Mouse (Mus musculus) layer of hippocampus, postnatal 10 days (tissue): ENCODE results near the gene Grhl1. TPM values are rescaled to one million over a fixed set of nuclear protein-coding genes. Genes with fewer than 3 reads are reported as not detected.
A peak's percentile ranks its signal among the peaks of the same experiment; 100 is the strongest.

Source experiments
- DNase-seq, 2 experiments: peaks; one replicate each; pipeline ENCODE4 v3.0.0; 2021; ENCODE audit warnings: low spot score in 2 of 2
- total RNA-seq, 2 experiments: library from RNA; stranded (reverse); gene quantifications; 2 replicates each; pipeline ENCODE4 v1.2.3; 2021

The Grhl1 gene
- total RNA-seq, 2 experiments from 2014 or later = 16.4 to 17.2 TPM

DNA sequence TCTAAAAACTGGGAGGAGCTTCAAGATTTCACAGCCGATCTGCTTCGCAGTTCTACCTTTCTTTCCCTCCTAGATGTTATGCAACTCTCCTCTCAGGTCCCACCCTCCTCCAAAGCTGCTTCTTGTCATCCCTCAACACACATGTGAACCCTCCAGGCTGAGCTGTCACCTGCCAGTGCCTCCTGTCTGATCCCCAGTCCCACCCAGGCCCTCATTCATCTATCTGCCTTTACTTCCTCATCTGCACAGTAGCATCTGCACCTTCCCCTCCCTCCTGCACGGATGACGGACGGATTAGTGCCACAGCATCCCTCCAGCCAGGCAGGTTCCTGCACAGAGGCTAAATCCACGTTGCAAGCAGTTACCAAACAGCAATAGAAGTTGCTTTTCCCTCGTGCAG is 14.1 kb downstream of the Grhl1 start:
- no peak for DNase-seq

DNA sequence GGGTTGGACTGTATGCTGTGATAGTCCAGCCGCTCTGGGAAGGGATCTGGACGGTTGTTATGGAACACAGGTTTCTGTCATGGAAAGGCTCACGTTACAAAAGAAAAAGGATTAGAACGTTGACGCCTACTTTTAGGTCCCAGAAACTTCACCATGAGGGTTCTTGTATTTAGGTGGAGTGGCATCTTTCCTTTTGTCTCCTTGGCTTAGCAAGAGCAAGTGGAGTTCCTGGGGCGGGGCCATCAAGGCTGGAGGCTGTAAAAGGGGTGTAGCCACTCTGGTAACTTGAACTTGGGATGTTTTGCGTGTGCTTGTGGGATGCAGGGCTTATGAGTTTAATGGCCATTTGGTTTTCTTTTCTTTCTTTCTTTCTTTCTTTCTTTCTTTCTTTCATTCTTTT is 18.3 kb downstream of the Grhl1 start:
- DNase-seq = no peak

DNA sequence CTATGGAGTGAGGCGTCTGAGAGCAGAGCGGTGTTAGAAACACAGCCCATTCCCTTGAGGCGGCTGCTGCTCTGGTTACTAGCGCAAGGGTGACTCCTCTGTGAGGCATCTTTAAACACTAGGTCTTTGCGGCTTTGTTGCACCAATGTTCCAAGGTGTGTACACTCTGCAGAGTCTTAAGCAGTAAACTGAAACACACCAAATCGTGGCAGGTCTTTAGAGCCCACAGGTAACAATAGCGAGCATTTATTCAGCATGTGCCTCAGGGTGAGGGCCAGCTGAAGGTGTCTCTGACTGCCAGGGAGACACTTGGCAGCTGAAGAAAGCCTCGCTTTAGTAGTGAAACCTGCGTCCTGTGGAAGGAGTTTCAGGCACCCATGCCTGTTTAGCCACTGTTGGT is 20.0 kb downstream of the Grhl1 start:
- DNase-seq = no peak

DNA sequence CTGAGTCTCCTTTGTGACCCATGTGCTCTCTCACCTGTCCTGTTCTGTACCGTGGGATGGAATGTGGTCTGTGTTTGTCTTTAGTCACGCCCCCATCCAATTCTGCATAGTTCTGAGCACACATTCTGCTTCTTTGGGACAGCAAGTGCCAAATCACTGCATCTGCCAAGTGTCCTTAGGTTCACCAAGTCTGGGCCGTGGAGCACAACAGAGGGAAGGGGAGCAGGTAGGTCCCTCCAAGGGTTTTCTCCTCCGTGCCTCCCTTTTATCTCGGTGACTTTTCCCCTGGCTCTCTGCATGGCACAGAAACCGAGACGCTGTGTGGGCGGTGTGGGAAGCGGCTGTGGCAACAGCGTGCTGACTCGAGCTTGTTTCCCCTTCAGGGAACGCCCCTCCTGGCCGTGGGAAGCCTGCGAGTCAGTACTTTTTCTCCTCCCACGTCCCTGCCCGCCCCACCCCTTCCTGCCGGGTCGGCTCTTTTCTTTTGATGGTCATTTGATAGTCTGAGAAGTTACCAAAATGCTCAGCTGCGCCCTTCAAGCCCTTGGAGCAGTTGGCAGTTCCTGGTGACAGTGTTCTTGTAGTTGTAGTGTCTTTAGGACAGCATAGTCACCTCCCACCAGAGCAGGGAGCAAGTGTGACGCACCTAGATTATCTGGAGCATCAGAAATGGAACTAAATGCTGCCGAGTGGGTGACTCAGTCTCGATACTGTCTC is 21.0 kb downstream of the Grhl1 start:
- peak; percentile 50 to 61 for DNase-seq

DNA sequence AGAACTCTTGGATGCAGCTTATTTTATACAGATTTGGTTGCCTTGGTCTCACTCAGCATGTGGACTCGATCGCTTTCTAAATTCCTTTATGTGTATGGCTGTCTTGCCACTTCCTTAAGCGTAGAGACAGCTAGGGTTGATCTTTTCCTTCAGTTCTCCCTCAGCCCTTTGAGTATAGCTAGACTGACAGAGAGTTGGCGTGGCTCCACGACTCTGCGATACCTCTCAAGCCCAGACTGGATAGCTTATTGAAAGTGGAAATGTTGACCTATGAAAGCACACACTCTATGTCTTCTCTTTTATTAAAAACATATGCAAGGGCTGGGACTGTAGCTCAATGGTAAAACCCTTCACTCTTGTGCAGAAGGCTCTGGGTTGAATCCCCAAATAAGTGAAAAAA is 25.3 kb downstream of the Grhl1 start:
- DNase-seq = no peak

DNA sequence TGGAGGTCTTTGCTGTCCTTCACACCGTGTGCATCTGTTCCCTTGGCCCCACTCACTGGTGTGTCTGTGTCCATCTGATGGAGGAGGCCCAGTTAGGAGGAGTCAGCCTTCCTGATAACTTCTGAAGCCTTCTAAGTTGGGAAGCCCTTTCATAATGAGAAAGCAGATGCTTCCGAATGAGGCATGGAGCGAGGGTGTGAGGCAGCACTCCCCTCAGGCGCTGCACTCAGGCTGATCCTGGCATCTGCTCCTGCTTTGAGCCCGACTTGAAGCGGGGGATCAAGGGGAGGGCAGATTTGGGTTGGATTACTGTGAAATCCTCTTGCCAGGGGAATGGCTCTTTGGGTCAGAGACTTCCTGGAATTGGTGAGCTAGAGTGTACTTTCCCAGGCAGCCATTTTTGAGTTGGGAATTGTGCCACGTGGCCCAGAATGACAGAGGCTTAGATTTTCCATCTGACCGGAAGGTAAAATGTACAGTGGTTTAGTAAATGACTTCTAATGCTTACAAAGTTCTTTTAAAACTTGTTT is 27.3 kb downstream of the Grhl1 start:
- no peak for DNase-seq

DNA sequence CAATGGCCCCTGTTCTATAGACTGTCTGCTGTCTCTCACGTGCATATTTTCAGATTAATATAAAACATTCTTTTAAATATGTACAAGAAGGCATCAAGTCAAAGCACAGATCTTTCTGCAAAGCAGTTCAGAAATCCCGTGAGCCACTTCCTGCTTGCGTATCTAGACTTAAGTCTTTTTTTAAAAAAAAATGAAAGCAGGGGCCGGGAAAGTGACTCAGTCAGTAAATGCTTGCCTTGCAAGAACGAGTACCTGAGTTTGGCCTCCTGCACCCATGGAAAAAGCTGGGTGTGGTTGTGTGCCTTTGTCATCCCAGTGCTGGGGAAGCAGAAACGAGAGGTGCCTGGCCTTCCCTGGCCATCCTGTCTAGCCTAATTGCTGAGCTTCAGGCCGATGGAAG is 28.0 kb downstream of the Grhl1 start:
- DNase-seq = no peak

DNA sequence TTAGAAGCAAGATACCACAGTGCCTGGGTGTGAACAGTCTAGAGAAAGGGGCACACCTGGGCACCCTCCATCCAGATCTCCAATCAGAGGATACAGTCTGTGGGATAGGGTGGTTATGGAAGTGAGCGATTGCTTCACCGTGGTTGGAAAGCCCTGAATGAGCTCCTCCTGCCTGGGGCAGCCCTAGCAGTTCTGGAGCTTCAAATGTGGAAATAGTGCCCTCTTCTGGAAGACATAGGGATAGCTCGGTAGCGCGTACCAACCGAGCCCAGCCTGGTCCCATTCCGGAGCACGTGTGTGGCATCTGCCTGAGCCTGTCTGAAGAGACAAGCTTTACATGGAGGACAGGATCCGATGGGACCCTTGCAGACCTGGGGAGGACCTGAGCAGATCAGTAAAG is 28.7 kb downstream of the Grhl1 start:
- DNase-seq = peak; percentile 86

DNA sequence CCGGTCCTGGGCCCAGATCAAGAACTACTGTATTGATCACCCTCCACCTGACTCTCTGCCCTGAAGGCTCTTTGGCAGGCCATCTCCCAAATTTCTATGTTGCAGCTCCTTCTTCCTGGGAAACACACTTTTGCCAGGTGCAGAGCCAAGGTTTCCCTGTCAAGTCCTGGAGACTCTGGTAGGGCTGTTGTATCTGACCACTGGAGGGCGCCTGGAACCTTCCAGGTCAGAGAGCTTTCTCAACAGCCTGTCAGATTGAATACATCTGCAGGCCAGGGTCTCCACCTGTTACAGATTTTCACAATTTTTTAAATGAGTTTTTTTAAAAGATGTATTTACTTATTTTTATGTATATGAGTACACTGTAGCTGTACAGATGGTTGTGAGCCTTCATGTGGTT is 31.2 kb downstream of the Grhl1 start:
- peak; percentile 68 to 77 for DNase-seq

DNA sequence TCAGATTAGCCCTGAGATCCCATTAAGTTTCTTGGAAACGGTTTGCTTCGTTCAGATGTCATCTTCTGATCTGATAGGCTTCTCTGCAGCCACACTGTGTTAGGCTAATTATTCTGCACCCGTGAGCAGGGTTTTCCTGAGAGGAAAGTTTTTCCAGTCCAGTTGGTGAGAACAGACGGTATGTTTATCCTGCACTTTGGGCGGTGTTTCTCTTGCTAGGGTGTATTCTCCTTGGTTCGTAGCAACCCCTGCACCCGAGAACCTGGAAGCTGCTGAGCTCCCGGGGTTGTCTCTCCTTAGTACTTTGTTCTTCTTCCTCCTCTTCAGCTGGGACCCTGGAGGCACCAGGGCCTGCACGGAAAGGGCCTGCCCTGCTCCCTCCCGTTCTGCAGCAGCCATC is 34.1 kb downstream of the Grhl1 start:
- DNase-seq = no peak

DNA sequence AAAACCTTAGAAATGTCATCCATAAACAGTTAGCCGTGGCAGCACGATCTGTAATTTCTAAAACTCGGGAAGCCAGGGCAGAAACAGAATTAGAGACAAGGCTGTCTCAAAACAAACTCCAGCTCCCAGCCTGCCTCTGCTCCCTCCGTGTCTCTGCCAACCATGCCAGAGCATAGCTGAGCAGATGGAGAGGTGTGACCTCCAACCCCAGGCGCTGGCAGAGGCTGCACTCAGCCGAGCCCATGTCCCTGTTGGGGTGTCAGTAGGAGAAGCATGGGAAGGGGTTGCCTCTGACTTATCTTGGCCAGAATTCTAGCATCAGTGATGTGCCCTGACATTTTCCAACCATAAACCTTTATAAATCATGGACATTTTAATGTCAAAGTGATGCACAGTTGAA is 40.5 kb downstream of the Grhl1 start:
- no peak for DNase-seq

DNA sequence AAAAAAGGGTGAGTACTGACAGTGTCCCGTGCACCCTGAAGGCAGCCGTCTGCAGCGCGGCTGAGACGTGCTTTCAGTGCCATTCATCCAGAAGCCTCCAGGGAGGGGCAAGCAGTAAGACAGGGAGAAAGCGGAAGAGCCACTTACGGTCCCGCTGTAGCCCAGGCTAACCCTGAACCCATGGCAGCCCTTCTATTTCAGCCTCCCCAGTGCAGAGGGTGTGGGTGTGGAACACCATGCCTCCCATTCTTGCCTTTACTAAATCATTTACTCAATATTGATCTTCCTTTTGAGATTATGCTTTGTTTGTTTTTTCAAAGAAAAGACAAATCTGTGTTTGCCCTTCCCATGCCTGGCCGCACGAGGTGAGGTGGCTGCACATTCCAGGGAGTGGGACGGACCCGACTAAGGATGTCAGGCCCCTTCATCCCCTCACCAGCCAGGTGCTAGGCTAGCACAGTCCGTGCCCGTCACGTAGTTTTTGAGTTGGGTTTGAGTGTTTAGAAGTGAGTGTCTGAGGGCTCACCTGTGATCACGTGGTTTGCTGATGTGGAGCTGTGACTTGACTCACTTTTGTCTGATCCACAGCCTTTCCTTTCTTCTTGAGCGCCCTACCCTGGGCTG is 42.5 kb downstream of the Grhl1 start:
- no peak for DNase-seq

DNA sequence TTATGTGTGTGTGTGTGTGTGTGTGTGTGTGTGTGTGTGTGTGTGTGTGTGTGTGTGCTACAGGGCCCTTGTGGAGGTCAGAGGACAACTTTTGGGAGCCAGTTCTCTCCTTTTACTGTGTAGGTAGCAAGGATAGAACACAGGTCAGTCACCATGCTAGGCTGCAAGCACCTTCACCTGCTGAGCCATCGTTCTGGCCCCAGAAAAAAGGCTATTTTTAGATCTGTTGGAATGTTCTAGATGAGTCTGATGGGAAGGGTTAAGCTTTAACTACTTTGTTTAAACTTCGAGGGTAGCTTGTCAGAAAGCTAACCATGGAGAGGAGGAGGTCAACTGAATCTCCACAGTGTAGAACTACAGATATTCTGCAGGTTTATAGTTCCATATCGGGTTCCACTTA is 43.1 kb downstream of the Grhl1 start:
- no peak for DNase-seq

DNA sequence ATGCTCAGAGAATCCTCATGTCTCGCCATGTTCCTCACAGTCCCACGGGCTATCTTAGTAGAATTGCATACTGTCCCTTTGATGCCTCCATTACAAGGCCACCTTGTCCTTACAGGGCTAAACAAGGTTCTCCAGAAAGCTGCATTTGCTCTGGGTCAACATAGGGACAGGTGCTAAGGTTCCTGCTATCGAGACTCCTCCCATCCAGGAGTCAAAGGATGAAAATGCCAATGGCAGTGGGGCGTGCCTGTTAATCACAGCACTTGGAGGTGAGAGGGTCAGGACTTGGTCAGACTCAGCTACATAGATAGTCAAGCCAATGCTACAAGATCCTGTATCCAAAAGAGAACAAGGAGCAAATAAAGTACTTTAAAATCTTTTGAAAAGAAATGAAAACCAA is 47.4 kb downstream of the Grhl1 start:
- DNase-seq = no peak

DNA sequence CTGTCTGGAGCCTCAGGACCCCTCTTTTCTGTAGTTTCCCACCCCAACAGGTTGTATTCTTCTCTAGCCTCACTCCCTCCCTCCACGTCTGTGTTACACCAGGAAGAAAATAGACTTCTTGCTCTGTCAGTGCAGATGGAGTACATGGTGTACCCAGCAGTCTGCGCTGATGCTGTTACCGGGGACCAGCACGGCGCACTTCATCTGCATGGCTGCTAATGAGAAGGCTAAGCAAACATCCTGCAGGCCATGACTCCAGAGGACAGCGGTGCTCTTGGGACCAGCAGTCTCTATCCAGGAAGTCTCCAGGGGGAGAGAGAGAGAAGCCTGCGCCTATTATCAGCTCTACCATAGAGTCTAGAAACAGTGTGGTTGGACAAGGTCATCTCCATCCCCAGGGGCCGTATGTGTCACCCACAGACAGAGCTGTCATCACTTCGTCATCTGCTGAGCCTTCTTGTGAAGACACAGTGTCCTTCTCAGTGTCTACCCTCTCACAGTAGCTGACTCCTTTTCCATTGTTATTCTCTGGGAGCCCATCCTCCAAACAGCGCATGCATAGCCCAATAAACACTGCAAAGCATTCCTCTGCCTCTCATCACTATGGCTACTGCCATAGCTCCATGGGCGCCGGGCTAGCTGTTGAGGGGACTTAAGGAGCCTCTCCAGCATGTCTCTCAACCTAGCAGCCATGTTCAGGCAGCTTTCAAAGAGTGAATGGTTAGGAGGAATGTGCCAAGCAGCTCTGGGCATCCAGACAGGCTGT is 51.6 kb downstream of the Grhl1 start:
- DNase-seq = no peak

DNA sequence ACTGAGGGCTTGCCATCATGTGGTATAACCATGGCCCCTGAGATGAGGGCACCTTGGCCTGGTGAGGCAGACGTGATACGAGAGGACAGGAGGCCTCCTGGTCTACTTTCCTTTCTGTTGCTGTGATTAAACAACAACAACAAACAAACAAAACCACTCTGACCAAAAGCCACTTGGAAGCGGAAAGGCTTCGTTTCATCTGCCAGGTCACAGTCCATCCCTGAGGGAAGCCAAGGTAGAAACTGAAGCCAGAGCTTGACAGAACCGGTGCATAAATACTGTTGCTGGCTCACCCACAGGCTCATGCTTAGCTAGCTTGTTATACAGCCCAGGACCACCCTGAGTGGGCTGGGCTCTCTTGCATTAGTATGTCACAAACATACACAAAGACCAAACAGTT is 54.3 kb downstream of the Grhl1 start:
- DNase-seq = no peak

DNA sequence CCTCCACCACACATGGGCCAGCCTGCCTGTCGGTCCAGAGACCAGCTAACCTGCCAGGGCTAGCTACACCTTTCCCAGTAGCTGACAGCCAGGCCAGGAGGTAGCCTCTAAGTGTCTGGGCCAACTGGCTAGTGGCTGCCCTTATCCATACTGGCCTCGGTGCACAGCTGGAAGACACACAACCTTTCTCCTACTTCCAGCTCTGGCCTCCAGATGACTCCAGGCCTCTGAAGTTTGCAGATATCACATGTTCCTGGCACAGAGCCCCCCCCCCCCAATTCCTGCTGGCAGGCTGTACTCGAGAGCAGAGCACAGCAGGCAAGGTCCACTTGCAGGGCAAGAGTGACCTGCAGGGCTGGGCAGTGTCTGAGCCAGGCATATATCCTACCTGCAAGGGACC is 55.1 kb downstream of the Grhl1 start:
- DNase-seq = no peak

DNA sequence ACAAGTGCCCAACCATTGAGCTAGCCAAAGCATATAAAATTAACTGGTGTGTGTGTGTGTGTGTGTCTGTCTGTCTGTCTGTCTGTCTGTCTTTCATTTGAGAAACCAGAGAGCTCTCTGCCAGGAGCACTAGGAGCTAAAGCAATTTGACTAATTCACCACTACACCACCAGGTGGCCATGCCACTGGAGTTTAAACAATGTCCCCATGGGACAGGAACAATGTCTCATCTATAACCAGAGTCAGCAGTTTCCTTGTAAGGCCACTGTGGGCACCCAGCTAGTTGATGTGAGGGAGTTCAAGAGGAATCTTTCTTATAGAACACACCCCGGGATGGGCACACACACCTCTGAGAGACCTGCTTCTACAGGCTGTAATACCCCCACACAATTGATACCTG is 58.1 kb downstream of the Grhl1 start:
- peak; percentile 21 to 47 for DNase-seq

DNA sequence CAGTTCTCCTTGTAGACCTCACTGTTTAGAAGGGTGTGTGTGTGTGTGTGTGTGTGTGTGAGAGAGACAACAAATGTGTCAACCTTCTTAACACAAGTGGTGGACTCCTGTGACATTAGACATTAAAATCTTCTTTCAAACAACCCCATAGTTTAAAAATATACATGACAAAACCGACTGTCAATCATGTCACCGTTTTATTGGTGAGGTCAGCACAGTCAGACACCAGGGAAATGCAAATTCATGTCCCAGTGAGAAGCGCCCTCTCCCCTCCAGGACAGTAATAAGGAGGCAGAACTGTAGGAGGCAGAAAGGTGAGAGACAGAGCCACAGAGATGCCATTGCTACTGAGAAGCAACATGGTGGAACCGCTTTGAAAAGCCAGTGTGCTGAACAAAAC is 60.3 kb downstream of the Grhl1 start:
- DNase-seq = no peak

DNA sequence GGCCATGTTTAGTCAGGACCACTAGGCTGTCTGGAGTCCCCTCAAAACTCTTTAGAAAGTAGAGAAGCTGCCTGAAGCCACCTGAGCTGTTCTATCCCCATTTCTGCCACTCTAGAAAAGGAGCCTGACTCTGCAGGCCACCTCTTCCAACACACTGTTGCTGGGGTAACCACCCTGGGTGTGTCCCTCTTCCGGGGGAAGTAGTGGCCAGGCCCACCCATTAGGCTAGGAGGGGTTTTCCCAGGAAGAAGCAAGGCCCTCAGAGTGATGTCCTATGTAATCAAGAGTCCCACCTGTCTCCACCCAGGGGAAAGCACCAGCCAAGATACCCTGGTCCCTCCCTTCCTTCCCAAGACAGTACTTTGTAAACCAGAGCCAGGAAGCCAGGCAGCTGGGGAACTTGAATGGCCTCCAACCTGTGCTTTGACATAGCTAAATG is 61.7 kb downstream of the Grhl1 start:
- DNase-seq = no peak

DNA sequence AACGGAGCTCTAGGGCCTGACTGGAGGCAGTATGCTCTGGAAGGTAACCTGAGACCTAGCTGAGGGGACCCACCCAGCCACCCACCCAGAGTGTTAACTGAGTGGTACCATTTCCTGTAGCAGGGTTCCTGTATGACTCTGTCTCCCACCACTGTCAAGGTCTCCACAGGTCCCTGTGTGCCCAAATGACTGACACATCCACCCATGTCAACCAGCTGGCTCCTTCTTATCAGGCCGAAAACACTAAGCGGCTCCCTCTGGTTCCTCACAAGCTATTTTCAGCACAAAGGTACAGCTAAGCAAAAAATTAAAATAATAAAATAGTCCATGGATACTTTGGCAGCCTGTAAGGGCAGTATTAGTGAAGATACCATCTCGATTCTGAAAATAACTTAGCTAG is 62.1 kb downstream of the Grhl1 start:
- no peak for DNase-seq

DNA sequence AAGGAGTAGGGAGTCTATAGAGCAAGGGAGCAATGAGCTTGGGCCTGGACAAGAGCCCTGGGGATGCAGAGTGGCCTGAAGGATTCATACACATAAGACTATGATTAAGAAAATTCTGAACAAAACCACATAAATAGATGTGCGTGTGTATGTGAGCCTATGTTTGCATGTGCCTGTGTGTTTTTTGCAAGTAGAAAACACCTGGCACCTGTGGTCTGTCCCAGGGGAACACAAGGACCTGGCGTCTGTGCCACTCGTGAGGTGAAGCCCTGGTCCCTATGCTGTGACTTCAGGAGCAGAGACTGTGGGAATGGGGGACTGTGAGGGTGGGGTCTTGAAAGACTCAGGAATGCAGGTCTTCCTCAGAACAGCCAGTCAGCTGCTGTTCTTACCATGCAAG is 62.6 kb downstream of the Grhl1 start:
- DNase-seq = no peak
